Mouse (Mus musculus) G1E (cell line): ENCODE measurements around the gene Tnrc6c.

Experiments used
- CTCF ChIP-seq: IDR thresholded peaks from 2 replicates; pipeline ENCODE4 v1.5.1; 2012; ENCODE audit warnings: low read depth, low read length, inconsistent platforms, mixed read lengths
- GATA2 ChIP-seq: IDR thresholded peaks from 2 replicates; pipeline ENCODE4 v1.6.1; 2012; ENCODE audit warnings: low read depth, low read length, inconsistent platforms, borderline replicate concordance

DNA sequence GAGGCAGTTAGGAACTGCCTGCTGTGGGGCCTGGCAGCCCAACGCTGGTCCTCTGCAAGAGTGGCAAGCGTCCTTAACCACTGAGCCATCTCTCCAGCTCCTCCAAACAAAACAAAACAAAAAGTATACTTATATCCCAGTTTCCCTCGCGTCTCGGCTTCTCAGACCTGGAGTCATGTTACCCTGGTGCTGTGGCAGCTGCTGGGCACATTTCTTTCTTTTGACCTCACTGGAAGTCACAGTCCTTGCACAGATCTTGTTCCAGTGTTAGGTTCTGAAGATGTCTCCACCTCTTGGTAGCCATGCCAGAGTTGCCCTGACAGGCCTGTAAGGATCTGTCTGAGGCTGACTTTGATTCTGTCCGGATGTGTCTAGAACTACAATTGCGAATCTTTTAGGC, 147.6 kb downstream of the Tnrc6c start:
- no peak for TF ChIP-seq CTCF
- TF ChIP-seq GATA2: no peak
